Mouse (Mus musculus) intestine, embryonic 14.5 days (tissue): ENCODE data around the gene Hypk. TPM values are rescaled to one million over a fixed set of nuclear protein-coding genes. Genes with fewer than 3 reads are reported as not detected.

Experiments
- ATAC-seq: fragments of 200-750 bp; cut with Nextera tagmentation; replicated peaks from 2 replicates; pipeline ENCODE4 v1.8.0; 2017; ENCODE audit warnings: low read depth, moderate number of reproducible peaks, moderate TSS enrichment, moderate library complexity; ENCODE audit not compliant: low FRiP score, low TSS enrichment
- DNase-seq: peaks from one replicate; pipeline ENCODE4 v3.0.0-alpha.2; 2018; ENCODE audit warnings: low spot score
- H3K27ac ChIP-seq: fragments of 300-500 bp; sonication (generic); 2 replicates; pipeline ENCODE4 v1.5.1; 2014; ENCODE audit warnings: low read depth, mild to moderate bottlenecking, control low read depth
- H3K27me3 ChIP-seq: fragments of 300-500 bp; sonication (generic); replicated peaks from 2 replicates; pipeline ENCODE4 v1.6.1; 2014; ENCODE audit warnings: low read length, control low read depth; ENCODE audit not compliant: control insufficient read depth, insufficient read depth
- H3K36me3 ChIP-seq: fragments of 300-500 bp; sonication (generic); 2 replicates; pipeline ENCODE4 v1.6.1; 2014; ENCODE audit warnings: low read length, control low read depth; ENCODE audit not compliant: control insufficient read depth, insufficient read depth
- H3K4me1 ChIP-seq: fragments of 300-500 bp; sonication (generic); replicated peaks from 2 replicates; pipeline ENCODE4 v1.6.1; 2014; ENCODE audit warnings: low read length, control low read depth, mixed read lengths; ENCODE audit not compliant: control insufficient read depth, insufficient read depth
- H3K4me2 ChIP-seq: fragments of 300-500 bp; sonication (generic); 2 replicates; pipeline ENCODE4 v1.6.1; 2014; ENCODE audit warnings: low read length
- H3K4me3 ChIP-seq: fragments of 300-500 bp; sonication (generic); 2 replicates; pipeline ENCODE4 v1.5.1; 2014; ENCODE audit warnings: low read depth, low read length, control low read depth, mixed read lengths
- H3K9ac ChIP-seq: fragments of 300-500 bp; sonication (generic); 2 replicates; pipeline ENCODE4 v1.6.1; 2014; ENCODE audit warnings: mild to moderate bottlenecking, low read length
- H3K9me3 ChIP-seq: fragments of 300-500 bp; sonication (generic); 2 replicates; pipeline ENCODE4 v1.6.1; 2016; ENCODE audit warnings: low read length, control low read depth; ENCODE audit not compliant: control insufficient read depth
- WGBS: fragments of 180-500 bp; shearing (Covaris S2); extraction: QIAGEN DNeasy Blood & Tissue Kit; methylation state at CpG from one replicate; pipeline ENCODE4 v1.1.7; 2014; 5-methylcytosine and 5-hydroxymethylcytosine counted together
- polyA plus RNA-seq: library from polyadenylated mRNA; unstranded; fragments of >200 nt; fragmentation: Nextera tagmentation; extraction: Ambion mirVana; gene quantifications from 2 replicates; pipeline ENCODE4 v1.2.1, GENCODE M21; 2014

Hypk gene
- polyA plus RNA-seq, 1 experiment from 2014 or later: 84.8 TPM

- peak; percentile 83 for ATAC-seq
- Histone ChIP-seq H3K9me3 (no peaks in the 10 kb centered on the region), H3K4me2 (peak overlapping the region; percentile 58), H3K36me3 (peaks cover 20% of the 10 kb centered on the region), H3K27me3 (peaks cover 6% of the 10 kb centered on the region; the same call in 1 of the 2 replicates), H3K4me1 (peaks cover 2% of the 10 kb centered on the region; the same call in 1 of the 2 replicates), H3K27ac (no peak overlapping the region), H3K9ac (peak overlapping the region; percentile 23), H3K4me3 (peak overlapping the region; percentile 42)
- WGBS: 1% methylated on average over 30 of the region's 30 CpGs
- DNase-seq: peak; percentile 88
Measured at GRCm38 (mm10) chr2:121442259-121443067, 10.6 kb upstream of the Hypk start.

- no peak overlapping the region for H3K27ac ChIP-seq
- WGBS: 8% methylated on average over 8 of the region's 8 CpGs
- peak; percentile 0; the same call in 1 of the 2 replicates for ATAC-seq
Measured at GRCm38 (mm10) chr2:121443068-121443349, 10.1 kb upstream of the Hypk start.

GRCm38 (mm10) chr2:121444178-121444577 is 8.9 kb upstream of the Hypk start, which contains the start of gene Ell3:
TSS of gene Ell3 (minus strand) at chr2:121444278.
- 88% methylated on average over 1 of the region's 1 CpGs for WGBS
- H3K9me3 ChIP-seq: no peaks in the 10 kb centered on the region
- no peak for DNase-seq

More at GRCm38 (mm10) chr2:121443068-121443349, 10.1 kb upstream of the Hypk start:
- no peak for DNase-seq
- Histone ChIP-seq H3K4me2 (peak overlapping the region; percentile 58), H3K9me3 (no peaks in the 10 kb centered on the region), H3K9ac (peak overlapping the region; percentile 23), H3K4me1 (peaks cover 2% of the 10 kb centered on the region; the same call in 1 of the 2 replicates), H3K27me3 (peaks cover 6% of the 10 kb centered on the region; the same call in 1 of the 2 replicates), H3K4me3 (peak overlapping the region; percentile 42), H3K36me3 (peaks cover 14% of the 10 kb centered on the region)

GRCm38 (mm10) chr2:121445117-121445516 is 8.0 kb upstream of the Hypk start:
- Histone ChIP-seq H3K9me3 (no peaks in the 10 kb centered on the region), H3K9ac (no peak overlapping the region), H3K36me3 (no peaks in the 10 kb centered on the region), H3K4me3 (no peak overlapping the region), H3K27me3 (peaks cover 6% of the 10 kb centered on the region; the same call in 1 of the 2 replicates), H3K27ac (no peak overlapping the region), H3K4me2 (no peak overlapping the region), H3K4me1 (peaks cover 2% of the 10 kb centered on the region; the same call in 1 of the 2 replicates)
- WGBS: 85% methylated on average over 3 of the region's 3 CpGs
- ATAC-seq (no peak), DNase-seq (no peak)

More at GRCm38 (mm10) chr2:121444178-121444577, 8.9 kb upstream of the Hypk start, which contains the start of gene Ell3:
- Histone ChIP-seq H3K4me1 (peaks cover 2% of the 10 kb centered on the region; the same call in 1 of the 2 replicates), H3K27ac (no peak within 1 kb of the TSS), H3K27me3 (peaks cover 6% of the 10 kb centered on the region; the same call in 1 of the 2 replicates), H3K36me3 (peaks cover 4% of the 10 kb centered on the region), H3K9ac (no peak within 1 kb of the TSS), H3K4me2 (peak within 1 kb of the TSS; percentile 58), H3K4me3 (no peak within 1 kb of the TSS)
- ATAC-seq: no peak

- Histone ChIP-seq H3K27ac (no peak overlapping the region), H3K4me1 (peaks cover 14% of the 10 kb centered on the region), H3K4me2 (no peak overlapping the region), H3K9me3 (no peaks in the 10 kb centered on the region), H3K27me3 (peaks cover 6% of the 10 kb centered on the region; the same call in 1 of the 2 replicates), H3K36me3 (peaks cover 8% of the 10 kb centered on the region), H3K4me3 (no peak overlapping the region), H3K9ac (no peak overlapping the region)
- DNase-seq (no peak), ATAC-seq (no peak)
- 76% methylated on average over 4 of the region's 4 CpGs for WGBS
Measured at GRCm38 (mm10) chr2:121446506-121446905, 6.6 kb upstream of the Hypk start.

- 83% methylated on average over 3 of the region's 3 CpGs for WGBS
Measured at GRCm38 (mm10) chr2:121447006-121447405, 6.1 kb upstream of the Hypk start.

GRCm38 (mm10) chr2:121448136-121448535 is 5.0 kb upstream of the Hypk start:
- ATAC-seq (no peak), DNase-seq (peak; percentile 65)
- Histone ChIP-seq H3K4me3 (peak overlapping the region; percentile 97), H3K9ac (peak overlapping the region; percentile 60), H3K27me3 (no peaks in the 10 kb centered on the region), H3K36me3 (peaks cover 20% of the 10 kb centered on the region), H3K4me2 (peak overlapping the region; percentile 88), H3K27ac (peak overlapping the region; percentile 93), H3K9me3 (no peaks in the 10 kb centered on the region), H3K4me1 (peaks cover 18% of the 10 kb centered on the region)
- WGBS: 12% methylated on average over 9 of the region's 9 CpGs

More at GRCm38 (mm10) chr2:121447006-121447405, 6.1 kb upstream of the Hypk start:
- no peak overlapping the region for H3K4me3 ChIP-seq
- H3K4me2 ChIP-seq: no peak overlapping the region
- no peak overlapping the region for H3K9ac ChIP-seq
- H3K9me3 ChIP-seq: no peaks in the 10 kb centered on the region
- H3K36me3 ChIP-seq: peaks cover 9% of the 10 kb centered on the region
- H3K27me3 ChIP-seq: peaks cover under 1% of the 10 kb centered on the region; the same call in 1 of the 2 replicates
- no peak for ATAC-seq
- no peak overlapping the region for H3K27ac ChIP-seq
- no peak for DNase-seq
- peaks cover 12% of the 10 kb centered on the region for H3K4me1 ChIP-seq

GRCm38 (mm10) chr2:121448739-121449535 is 4.2 kb upstream of the Hypk start, which contains the start of gene Serf2:
TSS of gene Serf2 (plus strand) at chr2:121449195.
- Histone ChIP-seq H3K36me3 (peaks cover 28% of the 10 kb centered on the region), H3K4me2 (peak within 1 kb of the TSS; percentile 94), H3K27me3 (no peaks in the 10 kb centered on the region), H3K27ac (peak within 1 kb of the TSS; percentile 95), H3K4me1 (peaks cover 18% of the 10 kb centered on the region), H3K4me3 (peak within 1 kb of the TSS; percentile 97), H3K9me3 (no peaks in the 10 kb centered on the region), H3K9ac (peak within 1 kb of the TSS; percentile 93)
- WGBS: under 1% methylated on average over 66 of the region's 74 CpGs
- peak; percentile 98 for DNase-seq
- ATAC-seq: peak; percentile 99
